Mouse (Mus musculus) lung, postnatal 0 days (tissue): ENCODE data around the gene Cdr2l.

Source experiments
- CTCF ChIP-seq: IDR thresholded peaks from 2 replicates; pipeline ENCODE4 v1.5.1; 2016; ENCODE audit warnings: antibody characterized with exemption, mild to moderate bottlenecking
- EP300 ChIP-seq: IDR thresholded peaks from 2 replicates; pipeline ENCODE4 v1.6.1; 2016; ENCODE audit warnings: antibody characterized with exemption, mild to moderate bottlenecking, control low read depth

GRCm38 (mm10) chr11:115398085-115398484, 16.4 kb downstream of the Cdr2l start:
- TF ChIP-seq CTCF (no peak), EP300 (no peak)
